Comparison of ENCODE assay signal across 9 mouse cellular contexts in genomic region chr12:36041703-36042347, GRCm38 (mm10). TPM values are rescaled to one million over a fixed set of nuclear protein-coding genes. Genes with fewer than 3 reads are reported as not detected.
DNase-seq lines count a peak whose midpoint lies in the region; ATAC-seq and TF ChIP-seq lines count a peak whose summit lies in the region.
"Had no signal": no experiment of that assay in that cellular context is flagged by ENCODE, and none has a peak within 500 bp of the region (broad histone marks: within the 10 kb centered on the region; RNA-seq: fewer than 3 reads in every experiment).

No protein-coding gene starts in this region.

- no peak for TF ChIP-seq EP300 in CH12.LX (IDR thresholded peaks at IDR 0.05; ENCODE audit: low read length)

- peak overlapping the region; percentile 69 to 86 (median 80) for H3K4me3 ChIP-seq in CH12.LX (replicated peaks in 1 of 3; ENCODE audit: low read depth in 2 of 3, low read length in 2 of 3, poor library complexity in 1 of 3)
- H3K4me3 ChIP-seq in bone marrow macrophage, adult 2 months (ENCODE audit: insufficient read depth, low read length) = peak overlapping the region; percentile 72
- peak overlapping the region; percentile 82 for H3K4me3 ChIP-seq in embryonic facial prominence, embryonic 14.5 days (ENCODE audit: low read depth, low read length)
- H3K4me3 ChIP-seq in heart, embryonic 11.5 days (ENCODE audit: low read depth, low read length) = peak overlapping the region; percentile 92
- H3K4me3 ChIP-seq in kidney, embryonic 14.5 days (ENCODE audit: low read length) = peak overlapping the region; percentile 78
- H3K4me3 ChIP-seq in liver, embryonic 15.5 days (replicated peaks) = peak overlapping the region; percentile 76
- peak overlapping the region; percentile 86 for H3K4me3 ChIP-seq in neural tube, embryonic 11.5 days (ENCODE audit: low read depth, low read length)
- H3K4me3 ChIP-seq in testis, adult 2 months (ENCODE audit: control insufficient read depth, low read depth, low read length) = peak overlapping the region; percentile 79

- peaks cover 7 to 29% of the 10 kb centered on the region in 2 experiments for H3K4me1 ChIP-seq in CH12.LX (ENCODE audit: control insufficient read depth in 1 of 2, insufficient read depth in 2 of 2)
- peaks cover 17% of the 10 kb centered on the region for H3K4me1 ChIP-seq in bone marrow macrophage, adult 2 months (ENCODE audit: control insufficient read depth, insufficient read depth, low read length)
- H3K4me1 ChIP-seq in embryonic facial prominence, embryonic 14.5 days (ENCODE audit: control insufficient read depth, insufficient read depth, low read length) = no peaks in the 10 kb centered on the region
- H3K4me1 ChIP-seq in heart, embryonic 11.5 days (ENCODE audit: control insufficient read depth, insufficient read depth, low read length) = peaks cover 8% of the 10 kb centered on the region
- no peaks in the 10 kb centered on the region for H3K4me1 ChIP-seq in kidney, embryonic 14.5 days (ENCODE audit: control insufficient read depth, insufficient read depth, low read length)
- H3K4me1 ChIP-seq in liver, embryonic 15.5 days (replicated peaks) = peaks cover 32% of the 10 kb centered on the region
- 0 out of 2 replicates have a peak, but pooled peaks cover 3% of the 10 kb centered on the region for H3K4me1 ChIP-seq in neural tube, embryonic 11.5 days (ENCODE audit: control insufficient read depth, insufficient read depth, low read length)
- H3K4me1 ChIP-seq in testis, adult 2 months (ENCODE audit: control insufficient read depth, insufficient read depth, low read length) = peaks cover 19% of the 10 kb centered on the region

- 0% methylated on average over 25 of the region's 50 CpGs for WGBS in embryonic facial prominence, embryonic 14.5 days
- WGBS in heart, embryonic 11.5 days (ENCODE audit: insufficient replicate concordance) = 1% methylated on average over 43 of the region's 50 CpGs
- under 1% methylated on average over 42 of the region's 50 CpGs for WGBS in kidney, embryonic 14.5 days
- under 1% methylated on average over 50 of the region's 50 CpGs for WGBS in liver, embryonic 15.5 days (ENCODE audit: insufficient replicate concordance)
- under 1% methylated on average over 47 of the region's 50 CpGs for WGBS in neural tube, embryonic 11.5 days

- no peak overlapping the region for H3K27ac ChIP-seq in CH12.LX (ENCODE audit: insufficient read depth, low read depth)
- H3K27ac ChIP-seq in bone marrow macrophage, adult 2 months (ENCODE audit: insufficient read depth, low read depth, low read length) = no peak overlapping the region
- peak overlapping the region; percentile 65 for H3K27ac ChIP-seq in embryonic facial prominence, embryonic 14.5 days (replicated peaks; ENCODE audit: low read depth, low read length)
- H3K27ac ChIP-seq in heart, embryonic 11.5 days (ENCODE audit: low read depth, low read length) = peak overlapping the region; percentile 35; the same call in 1 of the 2 replicates
- H3K27ac ChIP-seq in kidney, embryonic 14.5 days (ENCODE audit: low read depth, low read length) = peak overlapping the region; percentile 45; the same call in 1 of the 2 replicates
- H3K27ac ChIP-seq in liver, embryonic 15.5 days (replicated peaks) = no peak overlapping the region
- peak overlapping the region; percentile 75 for H3K27ac ChIP-seq in neural tube, embryonic 11.5 days (ENCODE audit: low read depth, low read length)
- H3K27ac ChIP-seq in testis, adult 2 months (ENCODE audit: control insufficient read depth, insufficient read depth, low read depth, low read length) = no peak overlapping the region; the same call in 1 of the 2 replicates

- peaks cover 2% of the 10 kb centered on the region for H3K79me2 ChIP-seq in CH12.LX (replicated peaks; ENCODE audit: control insufficient read depth, extremely low read depth, insufficient read depth, poor library complexity, severe bottlenecking)

- dilution Hi-C loops in CH12.LX (cut with MboI; ENCODE audit: extremely low pct_ligation_motif_present, extremely low pct_unique_long_range_greater_than_20kb, low sequenced_read_pairs) = no loop called here

- no peaks in the 10 kb centered on the region for H3K36me3 ChIP-seq in CH12.LX (replicated peaks in 1 of 2; ENCODE audit: control insufficient read depth in 1 of 2, insufficient read depth in 1 of 2, low read length in 1 of 2)
- H3K36me3 ChIP-seq in embryonic facial prominence, embryonic 14.5 days (ENCODE audit: control insufficient read depth, insufficient read depth, low read length) = no peaks in the 10 kb centered on the region
- no peaks in the 10 kb centered on the region for H3K36me3 ChIP-seq in heart, embryonic 11.5 days (ENCODE audit: control insufficient read depth, insufficient read depth, low read length)
- H3K36me3 ChIP-seq in kidney, embryonic 14.5 days (ENCODE audit: control insufficient read depth, insufficient read depth, low read length) = no peaks in the 10 kb centered on the region
- no peaks in the 10 kb centered on the region for H3K36me3 ChIP-seq in liver, embryonic 15.5 days (replicated peaks)
- no peaks in the 10 kb centered on the region for H3K36me3 ChIP-seq in neural tube, embryonic 11.5 days (ENCODE audit: control insufficient read depth, insufficient read depth, low read length)
- no peaks in the 10 kb centered on the region for H3K36me3 ChIP-seq in testis, adult 2 months (ENCODE audit: control insufficient read depth, insufficient read depth, low read length)

- peak; percentile 73 for ATAC-seq in embryonic facial prominence, embryonic 14.5 days (ENCODE audit: low read depth)
- ATAC-seq in heart, embryonic 11.5 days (replicated peaks; ENCODE audit: insufficient number of reproducible peaks, low FRiP score, low TSS enrichment) = peak; percentile 71
- peak; percentile 82 for ATAC-seq in kidney, embryonic 14.5 days (ENCODE audit: low FRiP score, low TSS enrichment)
- peak; percentile 62 for ATAC-seq in liver, embryonic 15.5 days (ENCODE audit: insufficient read depth)
- ATAC-seq in neural tube, embryonic 11.5 days (ENCODE audit: insufficient read depth, low FRiP score, low TSS enrichment) = peak; percentile 67

- in situ Hi-C loops in CH12.LX (cut with MboI; ENCODE audit: low pct_ligation_motif_present, low pct_unique_long_range_greater_than_20kb, low sequenced_read_pairs) = no loop called here

- DNase-seq in CH12.LX (ENCODE audit: extremely low read depth) = no peak
- DNase-seq in embryonic facial prominence, embryonic 14.5 days (ENCODE audit: low spot score) = peak; percentile 57
- peak; percentile 79 for DNase-seq in neural tube, embryonic 11.5 days (ENCODE audit: low spot score)

- TF ChIP-seq RAD21 in CH12.LX (IDR thresholded peaks at IDR 0.05; ENCODE audit: low read depth, low read length) = no peak

- H3K9me3 ChIP-seq in CH12.LX (replicated peaks; ENCODE audit: low read length) = no peaks in the 10 kb centered on the region
- H3K9me3 ChIP-seq in embryonic facial prominence, embryonic 14.5 days (ENCODE audit: control insufficient read depth, low read length) = no peaks in the 10 kb centered on the region
- H3K9me3 ChIP-seq in heart, embryonic 11.5 days (replicated peaks; ENCODE audit: control insufficient read depth, low read length) = no peaks in the 10 kb centered on the region
- no peaks in the 10 kb centered on the region for H3K9me3 ChIP-seq in kidney, embryonic 14.5 days (ENCODE audit: control insufficient read depth, low read length)
- no peaks in the 10 kb centered on the region for H3K9me3 ChIP-seq in liver, embryonic 15.5 days (replicated peaks)
- no peaks in the 10 kb centered on the region for H3K9me3 ChIP-seq in neural tube, embryonic 11.5 days (ENCODE audit: control insufficient read depth, low read length)

- peak in 1 of 2 experiments; percentile 39; a peak in 2 of 4 replicates for TF ChIP-seq CTCF in CH12.LX (conservative IDR thresholded peaks at IDR 0.05 in 1 of 2, IDR thresholded peaks at IDR 0.05 in 1 of 2; ENCODE audit: low read depth in 2 of 2, low read length in 2 of 2)
- 0 out of 2 replicates have a peak, but pooled peaks have one; percentile 19 for TF ChIP-seq CTCF in bone marrow macrophage, adult 2 months (IDR thresholded peaks at IDR 0.05; ENCODE audit: low read depth, low read length)
- TF ChIP-seq CTCF in testis, adult 2 months (IDR thresholded peaks at IDR 0.05; ENCODE audit: control insufficient read depth, insufficient read depth, insufficient replicate concordance, low read depth, low read length) = no peak

- H3K9ac ChIP-seq in CH12.LX (ENCODE audit: insufficient read depth, low read depth) = peak overlapping the region; percentile 64
- H3K9ac ChIP-seq in embryonic facial prominence, embryonic 14.5 days (ENCODE audit: low read depth, low read length) = peak overlapping the region; percentile 79
- peak overlapping the region; percentile 89 for H3K9ac ChIP-seq in heart, embryonic 11.5 days (ENCODE audit: low read depth, low read length)
- H3K9ac ChIP-seq in kidney, embryonic 14.5 days (ENCODE audit: low read depth, low read length) = peak overlapping the region; percentile 75
- H3K9ac ChIP-seq in liver, embryonic 15.5 days = peak overlapping the region; percentile 69
- H3K9ac ChIP-seq in neural tube, embryonic 11.5 days (ENCODE audit: low read length) = peak overlapping the region; percentile 93

- H3K4me2 ChIP-seq in CH12.LX (ENCODE audit: insufficient read depth, low read depth, poor library complexity, severe bottlenecking) = peak overlapping the region; percentile 60
- H3K4me2 ChIP-seq in embryonic facial prominence, embryonic 14.5 days (ENCODE audit: low read depth, low read length) = peak overlapping the region; percentile 97
- peak overlapping the region; percentile 92 for H3K4me2 ChIP-seq in heart, embryonic 11.5 days
- H3K4me2 ChIP-seq in kidney, embryonic 14.5 days (replicated peaks; ENCODE audit: low read depth, low read length) = peak overlapping the region; percentile 82
- peak overlapping the region; percentile 98 for H3K4me2 ChIP-seq in liver, embryonic 15.5 days
- H3K4me2 ChIP-seq in neural tube, embryonic 11.5 days (ENCODE audit: low read depth) = peak overlapping the region; percentile 49

- peaks cover 2% of the 10 kb centered on the region for H3K27me3 ChIP-seq in CH12.LX (replicated peaks)
- no peaks in the 10 kb centered on the region for H3K27me3 ChIP-seq in embryonic facial prominence, embryonic 14.5 days (replicated peaks; ENCODE audit: control insufficient read depth, insufficient read depth, low read length)
- H3K27me3 ChIP-seq in heart, embryonic 11.5 days (ENCODE audit: control insufficient read depth, insufficient read depth, low read length) = no peaks in the 10 kb centered on the region
- no peaks in the 10 kb centered on the region for H3K27me3 ChIP-seq in kidney, embryonic 14.5 days (ENCODE audit: control insufficient read depth, insufficient read depth, low read length)
- H3K27me3 ChIP-seq in liver, embryonic 15.5 days = 0 out of 2 replicates have a peak, but pooled peaks cover 7% of the 10 kb centered on the region
- no peaks in the 10 kb centered on the region for H3K27me3 ChIP-seq in neural tube, embryonic 11.5 days (ENCODE audit: control insufficient read depth, insufficient read depth, low read length)
- H3K27me3 ChIP-seq in testis, adult 2 months (ENCODE audit: control insufficient read depth, insufficient read depth, low read length) = no peaks in the 10 kb centered on the region

- TF ChIP-seq POLR2A in CH12.LX (IDR thresholded peaks at IDR 0.05; ENCODE audit: low read depth, low read length) = no peak
- no peak for TF ChIP-seq POLR2A in bone marrow macrophage, adult 2 months (IDR thresholded peaks at IDR 0.05; ENCODE audit: borderline replicate concordance, low read depth, low read length)
- TF ChIP-seq POLR2A in testis, adult 2 months (IDR thresholded peaks at IDR 0.05; ENCODE audit: control insufficient read depth, low read depth, low read length) = no peak

RNA-seq across cellular contexts. Expression of gene Tspan13, which starts 0.5 kb away (rescaled TPM):
- 20.8 and 28.9 TPM in 2 replicates for total RNA-seq in CH12.LX (2012; rRNA removed)
- 15.8 and 16.6 TPM in 2 replicates for total RNA-seq in CH12.LX (2014; rRNA removed)
- 17.4 and 18.6 TPM in 2 replicates for polyA plus RNA-seq in CH12.LX (2012; ENCODE audit: insufficient read length, low read depth)
- polyA plus RNA-seq in bone marrow macrophage, adult 2 months (2012; ENCODE audit: insufficient read depth, insufficient read length, missing spikeins) = 14.5 and 18.1 TPM in 2 replicates
- polyA plus RNA-seq in embryonic facial prominence, embryonic 14.5 days (2014; fragmentation: Nextera tagmentation; extraction: Ambion mirVana) = 57.3 and 57.5 TPM in 2 replicates
- 73.9 and 77.2 TPM in 2 replicates for polyA plus RNA-seq in heart, embryonic 11.5 days (2014; fragmentation: Nextera tagmentation; extraction: Ambion mirVana)
- polyA plus RNA-seq in kidney, embryonic 14.5 days (2014; fragmentation: Nextera tagmentation; extraction: Ambion mirVana) = 92.9 and 99.7 TPM in 2 replicates
- polyA plus RNA-seq in liver, embryonic 15.5 days (2015; fragmentation: Nextera tagmentation; extraction: Ambion mirVana) = 17.2 and 17.7 TPM in 2 replicates
- polyA plus RNA-seq in neural tube, embryonic 11.5 days (2014; fragmentation: Nextera tagmentation; extraction: Ambion mirVana) = 158 and 168 TPM in 2 replicates
- polyA plus RNA-seq in testis, adult 2 months (2012; rRNA removed) = 12.0 and 13.5 TPM in 2 replicates

RNA-seq across cellular contexts. Expression of gene Agr2, which starts 49.1 kb away (rescaled TPM):
- total RNA-seq in CH12.LX (2012; rRNA removed) = not detected in 2 replicates
- not detected in 2 replicates for total RNA-seq in CH12.LX (2014; rRNA removed)
- not detected in 2 replicates for polyA plus RNA-seq in CH12.LX (2012; ENCODE audit: insufficient read length, low read depth)
- not detected in 2 replicates for polyA plus RNA-seq in bone marrow macrophage, adult 2 months (2012; ENCODE audit: insufficient read depth, insufficient read length, missing spikeins)
- 3.3 and 7.9 TPM in 2 replicates for polyA plus RNA-seq in embryonic facial prominence, embryonic 14.5 days (2014; fragmentation: Nextera tagmentation; extraction: Ambion mirVana)
- 0.66 TPM in 1 of 2 replicates, not detected in the other for polyA plus RNA-seq in heart, embryonic 11.5 days (2014; fragmentation: Nextera tagmentation; extraction: Ambion mirVana)
- 2.1 and 2.8 TPM in 2 replicates for polyA plus RNA-seq in kidney, embryonic 14.5 days (2014; fragmentation: Nextera tagmentation; extraction: Ambion mirVana)
- 0.23 and 0.25 TPM in 2 replicates for polyA plus RNA-seq in liver, embryonic 15.5 days (2015; fragmentation: Nextera tagmentation; extraction: Ambion mirVana)
- not detected in 2 replicates for polyA plus RNA-seq in neural tube, embryonic 11.5 days (2014; fragmentation: Nextera tagmentation; extraction: Ambion mirVana)
- 0.24 TPM in 1 of 2 replicates, not detected in the other for polyA plus RNA-seq in testis, adult 2 months (2012; rRNA removed)
- total RNA-seq: gastrocnemius, postnatal 36 days had no signal

Comparison
In these comparisons a context has a peak if more than half of its experiments do, and no peak if none do; other contexts are left out.
1. H3K27ac ChIP-seq: peak in embryonic facial prominence, embryonic 14.5 days (single experiment), heart, embryonic 11.5 days (single experiment), kidney, embryonic 14.5 days (single experiment) and neural tube, embryonic 11.5 days (single experiment); none in CH12.LX (single experiment), bone marrow macrophage, adult 2 months (single experiment), liver, embryonic 15.5 days (single experiment) and testis, adult 2 months (single experiment).
2. Peak in every context shown above with its lines, with median percentiles within 50 percentile points of each other: H3K4me2 ChIP-seq, H3K4me3 ChIP-seq, H3K9ac ChIP-seq and ATAC-seq.